Mouse (Mus musculus) cerebellum, postnatal 25 days (tissue): ENCODE measurements at regions not wholly inside any gene's neighbourhood (a gene's known extent, or its start where the extent isn't known, plus 50 kb on each side); places are given as distances from the start of the nearest gene placed in this dataset.

Source experiments
- DNase-seq, 2 experiments: peaks; one replicate each; pipeline ENCODE4 v3.0.0; 2021; ENCODE audit warnings: mixed read lengths in 2 of 2

DNA sequence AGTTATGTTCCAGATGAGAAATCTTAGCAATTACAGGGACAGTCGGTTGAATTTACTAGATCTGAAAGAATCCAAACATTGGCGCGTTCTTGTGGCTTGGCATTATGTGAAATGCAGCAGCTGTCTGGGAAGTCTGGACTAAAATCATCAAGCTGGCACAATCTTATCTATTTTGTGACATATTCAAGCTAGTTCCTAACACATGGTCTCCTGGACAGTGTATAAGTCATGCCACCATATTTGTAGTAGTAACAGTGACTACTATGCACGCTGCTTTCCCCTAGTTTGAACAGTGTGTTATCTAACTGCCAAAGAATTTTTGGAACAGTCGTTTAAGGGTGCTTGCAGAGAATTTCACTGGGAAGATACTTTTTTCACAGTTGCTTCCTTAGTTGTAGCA lies 396.8 kb downstream of the Ppp1r3a start:
- no peak for DNase-seq
